Mouse (Mus musculus) liver, embryonic 11.5 days (tissue): Measurements from ENCODE around the gene Ubtf. TPM values are rescaled to one million over a fixed set of nuclear protein-coding genes. Genes with fewer than 3 reads are reported as not detected.

ENCODE experiments used
- ATAC-seq: fragments of 200-750 bp; cut with Nextera tagmentation; replicated peaks from 2 replicates; pipeline ENCODE4 v1.8.0; 2017; ENCODE audit warnings: moderate number of reproducible peaks, mild to moderate bottlenecking, moderate TSS enrichment, moderate library complexity; ENCODE audit not compliant: low FRiP score
- DNase-seq: peaks from one replicate; pipeline ENCODE4 v3.0.0-alpha.2; 2017; ENCODE audit warnings: low spot score
- H3K27ac ChIP-seq: fragments of 300-500 bp; sonication (generic); 2 replicates; pipeline ENCODE4 v1.5.1; 2014; ENCODE audit warnings: mild to moderate bottlenecking, low read depth, low read length, control low read depth
- H3K27me3 ChIP-seq: fragments of 300-500 bp; sonication (generic); replicated peaks from 2 replicates; pipeline ENCODE4 v1.6.1; 2014; ENCODE audit warnings: low read length, mixed read lengths; ENCODE audit not compliant: control insufficient read depth, insufficient read depth
- H3K36me3 ChIP-seq: fragments of 300-500 bp; sonication (generic); 2 replicates; pipeline ENCODE4 v1.6.1; 2014; ENCODE audit warnings: mild to moderate bottlenecking, low read length, moderate library complexity, mixed read lengths; ENCODE audit not compliant: control insufficient read depth, insufficient read depth
- H3K4me1 ChIP-seq: fragments of 300-500 bp; sonication (generic); replicated peaks from 2 replicates; pipeline ENCODE4 v1.6.1; 2014; ENCODE audit warnings: low read length, mixed read lengths; ENCODE audit not compliant: control insufficient read depth, insufficient read depth
- H3K4me2 ChIP-seq: fragments of 300-500 bp; sonication (generic); 2 replicates; pipeline ENCODE4 v1.6.1; 2014; ENCODE audit warnings: mild to moderate bottlenecking, control low read depth, moderate library complexity
- H3K4me3 ChIP-seq: fragments of 300-500 bp; sonication (generic); 2 replicates; pipeline ENCODE4 v1.5.1; 2014; ENCODE audit warnings: low read depth, low read length, control low read depth
- H3K9ac ChIP-seq: fragments of 300-500 bp; sonication (generic); 2 replicates; pipeline ENCODE4 v1.6.1; 2014; ENCODE audit warnings: low read depth, low read length, control low read depth
- H3K9me3 ChIP-seq: fragments of 300-500 bp; sonication (generic); 2 replicates; pipeline ENCODE4 v1.6.1; 2016; ENCODE audit warnings: low read length, inconsistent platforms, mixed read lengths; ENCODE audit not compliant: control insufficient read depth
- WGBS: fragments of 180-500 bp; shearing (Covaris S2); extraction: QIAGEN DNeasy Blood & Tissue Kit; methylation state at CpG from one replicate; pipeline ENCODE4 v1.1.7; 2014; 5-methylcytosine and 5-hydroxymethylcytosine counted together
- polyA plus RNA-seq: library from polyadenylated mRNA; unstranded; fragments of >200 nt; fragmentation: Nextera tagmentation; extraction: Ambion mirVana; gene quantifications from 2 replicates; pipeline ENCODE4 v1.2.1, GENCODE M21; 2014

The Ubtf gene
- polyA plus RNA-seq, 1 experiment from 2014 or later, result 104 TPM

DNA sequence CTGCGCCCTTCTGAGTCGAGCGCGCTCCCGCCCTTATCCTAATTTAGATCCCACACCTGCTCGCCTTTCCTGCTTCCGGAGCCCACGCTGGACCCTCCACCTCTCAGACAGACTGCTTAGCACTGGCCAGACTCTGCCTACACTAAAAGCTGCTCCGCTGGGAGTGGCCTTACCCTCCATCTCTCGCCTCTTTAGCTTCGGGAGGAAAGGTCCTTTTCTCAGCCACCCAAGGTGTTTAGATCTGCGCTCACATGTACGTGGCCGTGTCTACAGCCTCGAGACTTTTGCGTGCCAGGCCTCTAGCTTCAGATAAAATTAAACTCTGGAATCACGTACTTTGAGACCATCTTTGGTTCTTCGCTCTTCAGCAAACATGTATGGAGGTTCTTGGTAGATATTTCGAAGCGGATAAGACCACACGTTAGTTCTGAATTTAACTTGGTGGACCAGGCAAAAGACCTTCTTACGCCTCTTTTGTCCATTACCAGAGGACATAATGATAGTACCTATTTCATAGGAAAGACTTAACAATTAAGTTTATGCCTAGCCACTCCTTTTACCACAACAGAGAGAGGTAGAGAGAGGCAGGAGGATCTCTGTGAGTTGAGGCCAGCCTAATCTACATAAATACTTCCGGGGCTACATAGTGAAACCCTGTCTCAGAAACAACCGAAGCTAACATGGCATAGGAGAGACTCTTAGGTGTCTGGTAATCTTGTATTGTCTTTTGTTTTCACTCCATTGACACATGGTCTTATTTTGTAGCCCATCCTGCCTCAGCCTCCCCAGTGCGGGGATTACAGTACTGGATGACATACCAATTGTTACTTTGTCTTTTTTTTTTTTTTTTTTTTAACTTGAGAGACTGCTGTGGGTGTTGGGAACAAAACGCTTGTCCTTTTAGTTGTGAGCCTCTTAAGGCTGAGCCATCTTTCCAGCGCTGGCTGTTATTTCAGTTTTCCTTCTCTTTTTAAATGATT lies 21.7 kb downstream of the Ubtf start:
- Histone ChIP-seq H3K4me3 (peak overlapping the region; percentile 77), H3K4me1 (peaks cover 20% of the 10 kb centered on the region), H3K36me3 (peaks cover 9% of the 10 kb centered on the region), H3K27ac (peak overlapping the region; percentile 100), H3K4me2 (peak overlapping the region; percentile 67), H3K9me3 (no peaks in the 10 kb centered on the region), H3K9ac (peak overlapping the region; percentile 67), H3K27me3 (no peaks in the 10 kb centered on the region)
- 22% methylated on average over 27 of the region's 27 CpGs for WGBS
- ATAC-seq (no peak; the same call in 1 of the 2 replicates), DNase-seq (no peak)

DNA sequence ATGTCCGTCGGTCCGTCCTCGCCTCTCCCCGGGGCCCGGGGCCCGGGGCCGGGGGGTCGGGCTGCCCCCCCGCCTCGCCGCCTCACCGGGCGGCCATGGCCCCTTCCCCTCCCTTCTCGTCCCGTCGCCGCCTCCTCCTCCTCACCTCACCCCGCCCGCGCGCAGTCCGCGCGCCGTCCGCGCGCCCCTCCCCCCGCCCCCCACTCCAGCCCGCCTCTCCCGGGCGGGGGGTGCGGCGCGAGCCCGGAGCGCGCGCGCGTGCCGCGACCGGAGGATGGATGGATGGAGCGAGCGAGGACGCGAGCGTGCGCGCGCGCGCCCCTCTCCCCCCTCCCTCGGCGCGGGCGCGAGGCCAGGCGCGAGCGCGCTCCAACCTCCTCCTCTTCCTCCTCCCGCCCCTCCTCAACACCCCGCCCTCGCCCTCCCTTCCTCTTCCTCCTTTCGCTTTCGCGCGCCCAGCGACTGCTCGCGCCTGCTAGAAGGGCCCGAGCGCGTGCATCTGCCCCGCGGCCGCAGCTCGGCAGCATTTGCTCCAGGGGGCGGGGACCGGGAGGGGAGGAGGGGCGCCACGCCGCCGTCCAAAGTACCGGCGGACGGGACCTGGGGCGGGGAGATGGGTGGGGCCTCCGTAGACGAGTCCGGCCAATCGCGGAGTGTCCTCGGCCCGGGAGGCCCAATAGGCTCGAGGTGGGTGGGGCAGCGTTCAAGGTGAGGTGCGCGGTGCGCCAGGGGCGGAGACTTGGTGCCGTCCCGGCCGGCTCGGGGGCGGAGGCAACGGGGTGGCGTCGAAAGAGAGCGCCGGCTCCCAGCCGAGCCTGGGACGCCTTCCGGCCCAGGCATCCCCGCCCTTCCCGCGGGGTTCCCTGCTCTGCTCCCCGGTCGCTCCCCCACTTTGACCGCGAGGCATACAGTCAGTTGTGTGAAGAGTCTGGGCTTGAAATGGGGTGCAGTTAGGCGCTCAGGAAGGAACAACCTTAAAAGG lies 22.8 kb downstream of the Ubtf start, which contains the start of gene Atxn7l3:
Gene Atxn7l3, minus strand, starts transcription at position 141 of the 982 bp plus-strand sequence.
- H3K4me3 ChIP-seq, result peak within 1 kb of the TSS; percentile 77
- peak within 1 kb of the TSS; percentile 67 for H3K4me2 ChIP-seq
- peak; percentile 92 for ATAC-seq
- H3K27ac ChIP-seq, result peak within 1 kb of the TSS; percentile 100
- WGBS, result under 1% methylated on average over 86 of the region's 125 CpGs
- H3K9me3 ChIP-seq, result no peaks in the 10 kb centered on the region
- peaks cover 19% of the 10 kb centered on the region for H3K36me3 ChIP-seq
- no peaks in the 10 kb centered on the region for H3K27me3 ChIP-seq
- DNase-seq, result peak; percentile 98
- peak within 1 kb of the TSS; percentile 67 for H3K9ac ChIP-seq
- peaks cover 20% of the 10 kb centered on the region for H3K4me1 ChIP-seq

DNA sequence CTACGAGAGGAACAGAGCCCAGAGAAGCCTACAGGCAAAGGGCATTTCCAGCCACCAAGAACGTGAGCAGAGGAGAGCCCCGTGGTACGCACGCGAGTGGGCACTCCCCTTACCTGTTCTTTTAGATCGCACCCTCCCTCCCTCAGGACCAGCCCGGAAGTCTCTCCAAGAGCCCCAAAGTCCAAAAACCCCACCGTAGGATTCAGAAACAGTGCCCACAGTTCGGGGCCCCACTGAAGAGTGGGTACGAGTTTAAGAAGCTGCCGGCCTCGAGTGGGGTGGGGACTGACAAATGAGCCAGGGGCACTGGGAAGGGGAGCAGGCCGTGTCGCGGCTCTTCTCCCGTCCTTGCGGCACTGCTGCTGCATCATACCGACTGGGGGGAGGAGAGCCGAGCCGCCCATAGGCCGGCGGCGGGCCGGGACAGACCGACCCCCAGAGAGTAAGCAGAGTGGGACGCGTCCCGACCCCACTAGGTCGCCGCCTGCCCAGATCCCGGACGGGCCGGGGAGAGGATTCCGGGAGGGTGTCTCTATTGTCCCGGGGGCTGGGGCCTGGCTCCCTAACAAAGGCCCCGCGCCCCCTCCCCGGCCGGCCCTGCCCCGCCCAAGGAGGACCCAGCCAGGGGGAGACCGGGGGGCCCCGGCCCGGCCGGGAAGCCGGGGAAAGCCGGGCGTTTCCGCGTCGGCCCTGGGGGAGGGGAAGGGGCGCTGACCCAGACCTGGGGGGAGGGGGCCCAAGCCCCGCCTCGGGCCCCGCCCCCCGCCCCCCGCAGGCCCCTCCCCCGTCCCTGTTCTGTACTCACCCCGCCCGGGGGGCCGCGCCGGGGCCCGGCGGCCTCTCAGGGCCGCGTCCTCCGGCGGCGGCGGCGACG lies 23.7 kb downstream of the Ubtf start:
- peaks cover 28% of the 10 kb centered on the region for H3K36me3 ChIP-seq
- peak overlapping the region; percentile 100 for H3K27ac ChIP-seq
- ATAC-seq, result peak; percentile 47
- no peaks in the 10 kb centered on the region for H3K9me3 ChIP-seq
- H3K9ac ChIP-seq, result peak overlapping the region; percentile 67
- H3K4me1 ChIP-seq, result peaks cover 20% of the 10 kb centered on the region
- WGBS, result 1% methylated on average over 43 of the region's 73 CpGs
- H3K4me3 ChIP-seq, result peak overlapping the region; percentile 77
- H3K27me3 ChIP-seq, result no peaks in the 10 kb centered on the region
- DNase-seq, result peak; percentile 84
- H3K4me2 ChIP-seq, result peak overlapping the region; percentile 67

DNA sequence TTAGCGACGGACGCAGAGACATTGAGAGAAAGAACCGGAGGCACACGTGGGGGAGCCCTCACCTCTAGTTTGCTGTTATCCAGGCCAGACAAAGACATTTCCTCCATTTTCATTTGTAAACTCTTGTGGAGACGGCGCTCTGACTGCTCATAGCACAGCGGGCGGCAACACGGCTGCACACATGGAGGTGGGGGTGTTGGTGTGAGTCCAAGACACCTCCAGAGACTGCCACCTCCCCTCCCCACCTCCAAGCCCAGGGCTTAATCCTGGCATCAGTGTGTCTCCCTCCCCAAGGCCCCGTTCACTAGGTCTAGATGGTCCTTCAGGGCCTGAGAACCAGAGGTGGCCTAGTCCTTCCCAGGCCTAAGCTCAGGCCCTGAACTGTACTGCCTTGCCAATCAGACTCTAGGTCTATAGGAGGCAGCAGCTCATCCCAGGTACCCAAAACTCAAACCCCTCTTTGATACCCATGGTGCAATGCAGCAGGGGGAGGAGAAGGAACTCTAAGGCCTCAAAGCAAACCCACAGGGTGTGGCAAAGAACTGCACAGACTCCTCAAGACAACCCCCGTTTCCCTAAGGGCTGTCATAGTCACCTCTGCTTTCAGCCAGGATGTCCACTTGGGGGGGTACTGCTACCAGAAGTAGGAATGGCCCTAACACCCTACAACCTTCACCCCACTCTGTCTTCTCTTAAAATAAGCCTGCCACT lies 24.5 kb downstream of the Ubtf start:
- DNase-seq, result no peak
- peaks cover 31% of the 10 kb centered on the region for H3K36me3 ChIP-seq
- peak overlapping the region; percentile 67 for H3K9ac ChIP-seq
- H3K27ac ChIP-seq, result peak overlapping the region; percentile 100
- 79% methylated on average over 12 of the region's 12 CpGs for WGBS
- peak overlapping the region; percentile 77 for H3K4me3 ChIP-seq
- peaks cover 20% of the 10 kb centered on the region for H3K4me1 ChIP-seq
- H3K9me3 ChIP-seq, result no peaks in the 10 kb centered on the region
- H3K27me3 ChIP-seq, result no peaks in the 10 kb centered on the region
- H3K4me2 ChIP-seq, result peak overlapping the region; percentile 67
- ATAC-seq, result no peak

DNA sequence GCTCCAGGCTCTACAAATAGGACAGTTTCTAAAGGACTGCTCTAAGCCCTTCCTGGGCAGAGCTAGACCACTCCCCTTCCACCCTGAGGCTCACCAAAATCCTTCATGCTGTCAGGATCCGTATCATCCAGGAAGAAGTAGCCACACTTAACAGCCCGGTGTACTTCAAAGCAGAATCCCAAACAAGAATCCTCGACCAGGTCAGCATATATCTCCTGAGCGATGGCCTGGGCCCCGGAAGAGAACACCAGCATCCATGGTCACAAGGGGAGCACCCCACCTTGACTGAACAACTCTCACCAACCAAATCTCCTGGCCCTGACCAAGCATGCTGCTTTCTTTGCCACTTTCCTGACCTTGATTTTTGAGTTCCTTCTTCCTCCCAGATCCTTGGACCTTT lies 25.1 kb downstream of the Ubtf start:
- Histone ChIP-seq H3K9me3 (no peaks in the 10 kb centered on the region), H3K4me1 (peaks cover 20% of the 10 kb centered on the region), H3K36me3 (peaks cover 31% of the 10 kb centered on the region), H3K27me3 (no peaks in the 10 kb centered on the region), H3K27ac (peak overlapping the region; percentile 100; the same call in 1 of the 2 replicates), H3K9ac (0 out of 2 replicates have a peak overlapping the region, but pooled peaks have one; percentile 67), H3K4me2 (no peak overlapping the region; the same call in 1 of the 2 replicates), H3K4me3 (peak overlapping the region; percentile 77; the same call in 1 of the 2 replicates)
- 79% methylated on average over 5 of the region's 5 CpGs for WGBS
- DNase-seq (no peak), ATAC-seq (no peak)

DNA sequence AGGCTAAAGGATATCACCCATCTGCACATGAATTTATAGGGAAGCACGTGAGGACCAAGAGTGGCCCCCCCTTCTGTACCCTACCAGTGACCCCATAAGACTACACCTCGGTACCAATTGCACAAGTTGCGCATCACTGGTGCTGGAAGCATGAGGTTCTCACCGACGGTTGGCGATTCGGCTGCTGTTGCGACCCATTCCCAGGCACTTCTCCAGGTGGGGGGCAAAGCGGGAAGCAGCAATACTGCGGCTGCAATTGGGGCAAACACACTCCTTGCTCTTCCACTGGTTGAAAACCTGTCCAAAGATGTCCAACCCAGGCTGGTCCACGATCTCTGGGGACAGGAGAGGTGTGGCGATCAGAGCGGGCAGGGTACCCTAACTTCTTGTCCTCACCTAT lies 25.6 kb downstream of the Ubtf start:
- H3K27me3 ChIP-seq, result no peaks in the 10 kb centered on the region
- 94% methylated on average over 13 of the region's 13 CpGs for WGBS
- no peak for ATAC-seq
- H3K4me1 ChIP-seq, result peaks cover 20% of the 10 kb centered on the region
- H3K4me2 ChIP-seq, result no peak overlapping the region; the same call in 1 of the 2 replicates
- no peaks in the 10 kb centered on the region for H3K9me3 ChIP-seq
- H3K36me3 ChIP-seq, result peaks cover 31% of the 10 kb centered on the region
- H3K4me3 ChIP-seq, result no peak overlapping the region; the same call in 1 of the 2 replicates
- no peak overlapping the region for H3K27ac ChIP-seq
- DNase-seq, result no peak
- H3K9ac ChIP-seq, result no peak overlapping the region

DNA sequence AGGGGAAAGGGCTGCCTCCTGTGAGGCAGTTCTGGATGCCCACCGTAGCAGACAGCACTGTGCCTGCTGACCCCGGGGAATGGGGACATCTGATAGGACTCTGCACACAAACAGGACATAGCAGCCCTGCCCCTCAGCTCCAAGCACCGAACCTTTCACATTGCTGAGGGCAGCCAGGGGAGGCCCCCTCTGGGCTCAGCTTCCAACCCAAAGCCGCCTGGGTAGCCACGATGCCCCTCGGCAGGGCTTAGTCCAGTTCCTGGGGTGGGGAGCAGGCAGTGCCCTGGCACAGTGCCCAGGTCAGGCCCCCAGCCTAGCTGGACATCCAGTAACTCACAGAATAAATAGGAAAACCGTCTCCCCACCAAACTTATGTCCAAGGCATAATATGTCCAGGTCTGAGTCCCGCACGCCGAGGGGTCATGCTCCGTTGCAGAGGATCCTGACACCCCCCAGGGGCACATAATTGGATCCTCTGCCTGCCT lies 28.4 kb downstream of the Ubtf start:
- 87% methylated on average over 11 of the region's 11 CpGs for WGBS
- ATAC-seq (no peak), DNase-seq (no peak)
- Histone ChIP-seq H3K27me3 (no peaks in the 10 kb centered on the region), H3K4me2 (no peak overlapping the region), H3K4me1 (peaks cover 18% of the 10 kb centered on the region), H3K36me3 (peaks cover 43% of the 10 kb centered on the region), H3K4me3 (no peak overlapping the region), H3K27ac (no peak overlapping the region), H3K9me3 (no peaks in the 10 kb centered on the region), H3K9ac (no peak overlapping the region)
